6 mouse cellular contexts compared by ENCODE assay signal in the genomic region with DNA sequence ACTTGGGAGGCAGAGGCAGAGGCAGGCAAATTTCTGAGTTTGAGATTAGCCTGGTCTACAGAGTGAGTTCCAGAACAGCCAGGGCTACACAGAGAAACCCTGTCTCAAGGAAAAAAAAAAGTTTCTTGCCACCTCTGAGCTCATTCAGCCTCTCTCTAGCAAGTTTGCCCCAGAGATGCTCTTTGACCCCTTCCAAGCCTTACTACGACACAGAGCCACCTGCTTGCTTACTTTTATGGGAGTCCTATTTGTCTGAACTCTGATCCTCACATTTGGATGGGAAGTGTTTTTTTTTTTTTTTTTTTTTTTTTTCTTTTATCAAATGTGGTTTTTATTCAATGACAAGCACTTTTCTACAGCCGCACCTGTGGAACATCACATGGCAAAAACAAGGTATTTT.
DNase-seq lines count a peak whose midpoint lies in the region; ATAC-seq and TF ChIP-seq lines count a peak whose summit lies in the region.
"Not testable (repeated sequence)": the region's sequence is repeated elsewhere in the genome, so short reads cannot be mapped to it uniquely, and the experiment has no call there.

No protein-coding gene starts in this region.

- WGBS in intestine, embryonic 15.5 days, result 65% methylated on average over 2 of the region's 2 CpGs
- WGBS in intestine, postnatal 0 days, result 46% methylated on average over 2 of the region's 2 CpGs
- WGBS in kidney, adult 2 months, result 70% methylated on average over 2 of the region's 2 CpGs
- WGBS in large intestine, adult 2 months, result 35% methylated on average over 2 of the region's 2 CpGs
- 23% methylated on average over 2 of the region's 2 CpGs for WGBS in small intestine, adult 2 months

- H3K4me2 ChIP-seq in intestine, embryonic 15.5 days (replicated peaks); intestine, postnatal 0 days (replicated peaks; ENCODE audit: low read depth): not testable (repeated sequence)

- TF ChIP-seq POLR2A in kidney, adult 2 months (IDR thresholded peaks at IDR 0.05; ENCODE audit: low read depth, low read length); small intestine, adult 2 months (IDR thresholded peaks at IDR 0.05; ENCODE audit: low read depth, low read length): not testable (repeated sequence)

- H3K9me3 ChIP-seq in intestine, embryonic 15.5 days; intestine, postnatal 0 days (ENCODE audit: control insufficient read depth): not testable (repeated sequence)

- peak; percentile 72 for DNase-seq in kidney, adult 2 months
- peak; percentile 63 for DNase-seq in kidney, adult 9 months
- peak; percentile 16 for DNase-seq in large intestine, adult 2 months (ENCODE audit: low read depth, low spot score)

- H3K4me3 ChIP-seq in intestine, embryonic 15.5 days (replicated peaks); intestine, postnatal 0 days (ENCODE audit: low read depth, low read length); kidney, adult 2 months (ENCODE audit: insufficient read depth, low read depth, low read length); small intestine, adult 2 months (ENCODE audit: low read depth, low read length): not testable (repeated sequence)

- H3K36me3 ChIP-seq in intestine, embryonic 15.5 days; intestine, postnatal 0 days (ENCODE audit: control insufficient read depth, insufficient read depth); kidney, adult 2 months (ENCODE audit: control insufficient read depth, insufficient read depth, low read length); small intestine, adult 2 months (ENCODE audit: control insufficient read depth, insufficient read depth, low read length): not testable (repeated sequence)

- H3K27me3 ChIP-seq in intestine, embryonic 15.5 days (replicated peaks); intestine, postnatal 0 days (replicated peaks; ENCODE audit: control insufficient read depth, insufficient read depth, low read length); kidney, adult 2 months (replicated peaks; ENCODE audit: control insufficient read depth, insufficient read depth, low read length); small intestine, adult 2 months (ENCODE audit: control insufficient read depth, insufficient read depth, low read length): not testable (repeated sequence)

- not testable (repeated sequence) for H3K27ac ChIP-seq in intestine, embryonic 15.5 days; kidney, adult 2 months (ENCODE audit: insufficient read depth, low read depth, low read length)
- peak overlapping the region; percentile 35; the same call in 1 of the 2 replicates for H3K27ac ChIP-seq in intestine, postnatal 0 days (ENCODE audit: low read depth, low read length)
- peak overlapping the region; percentile 77 for H3K27ac ChIP-seq in small intestine, adult 2 months (ENCODE audit: insufficient read depth, low read depth, low read length)

- H3K9ac ChIP-seq in intestine, embryonic 15.5 days; intestine, postnatal 0 days (ENCODE audit: low read depth, low read length): not testable (repeated sequence)

- TF ChIP-seq CTCF in intestine, postnatal 0 days (IDR thresholded peaks at IDR 0.05; ENCODE audit: low read depth); kidney, adult 2 months (conservative IDR thresholded peaks at IDR 0.05; ENCODE audit: insufficient read depth, insufficient read length, low read depth, low read length); small intestine, adult 2 months (IDR thresholded peaks at IDR 0.05; ENCODE audit: extremely low read depth, insufficient read length, insufficient replicate concordance, low read depth, low read length): not testable (repeated sequence)

- not testable (repeated sequence) for H3K4me1 ChIP-seq in intestine, embryonic 15.5 days (replicated peaks); intestine, postnatal 0 days (replicated peaks; ENCODE audit: control insufficient read depth, insufficient read depth, low read length); kidney, adult 2 months (ENCODE audit: control insufficient read depth, insufficient read depth, low read length); small intestine, adult 2 months (ENCODE audit: control insufficient read depth, insufficient read depth, insufficient read length, low read length)

- peak; percentile 90 for ATAC-seq in intestine, embryonic 15.5 days
- peak; percentile 90 for ATAC-seq in intestine, postnatal 0 days

Comparison
In these comparisons a context has a peak if more than half of its experiments do, and no peak if none do; other contexts are left out.
1. DNase-seq: peak in every context shown above with its lines; median percentile 72 in kidney, adult 2 months; 63 in kidney, adult 9 months; 16 in large intestine, adult 2 months.